Mouse (Mus musculus) neural tube, embryonic 14.5 days (tissue): ENCODE measurements at regions not wholly inside any gene's neighbourhood (a gene's known extent, or its start where the extent isn't known, plus 50 kb on each side); places are given as distances from the start of the nearest gene placed in this dataset.

Experiments used
- ATAC-seq: fragments of 200-750 bp; cut with Nextera tagmentation; 2 replicates; pipeline ENCODE4 v1.8.0; 2017; ENCODE audit warnings: low read depth, mild to moderate bottlenecking, moderate TSS enrichment, moderate library complexity
- H3K27ac ChIP-seq: fragments of 300-500 bp; sonication (generic); 2 replicates; pipeline ENCODE4 v1.5.1; 2014; ENCODE audit warnings: low read depth, mild to moderate bottlenecking, control low read depth, low read length, moderate library complexity, mixed read lengths
- H3K27me3 ChIP-seq: fragments of 300-500 bp; sonication (generic); 2 replicates; pipeline ENCODE4 v1.6.1; 2014; ENCODE audit warnings: low read length; ENCODE audit not compliant: control insufficient read depth, insufficient read depth
- H3K36me3 ChIP-seq: fragments of 300-500 bp; sonication (generic); 2 replicates; pipeline ENCODE4 v1.6.1; 2014; ENCODE audit warnings: low read length, mixed read lengths; ENCODE audit not compliant: control insufficient read depth, insufficient read depth
- H3K4me1 ChIP-seq: fragments of 300-500 bp; sonication (generic); 2 replicates; pipeline ENCODE4 v1.6.1; 2014; ENCODE audit warnings: low read length; ENCODE audit not compliant: control insufficient read depth, insufficient read depth
- H3K4me2 ChIP-seq: fragments of 300-500 bp; sonication (generic); 2 replicates; pipeline ENCODE4 v1.6.1; 2014; ENCODE audit warnings: mild to moderate bottlenecking, low read depth, low read length, control low read depth
- H3K4me3 ChIP-seq: fragments of 300-500 bp; sonication (generic); 2 replicates; pipeline ENCODE4 v1.5.1; 2014; ENCODE audit warnings: low read depth, low read length, control low read depth, mixed read lengths
- H3K9ac ChIP-seq: fragments of 300-500 bp; sonication (generic); replicated peaks from 2 replicates; pipeline ENCODE4 v1.6.1; 2014; ENCODE audit warnings: low read depth, mild to moderate bottlenecking, control low read depth, low read length, mixed read lengths
- H3K9me3 ChIP-seq: fragments of 300-500 bp; sonication (generic); 2 replicates; pipeline ENCODE4 v1.6.1; 2016; ENCODE audit warnings: low read length; ENCODE audit not compliant: control insufficient read depth
- WGBS: fragments of 180-500 bp; shearing (Covaris S2); extraction: QIAGEN DNeasy Blood & Tissue Kit; methylation state at CpG from one replicate; pipeline ENCODE4 v1.1.7; 2014; 5-methylcytosine and 5-hydroxymethylcytosine counted together

DNA sequence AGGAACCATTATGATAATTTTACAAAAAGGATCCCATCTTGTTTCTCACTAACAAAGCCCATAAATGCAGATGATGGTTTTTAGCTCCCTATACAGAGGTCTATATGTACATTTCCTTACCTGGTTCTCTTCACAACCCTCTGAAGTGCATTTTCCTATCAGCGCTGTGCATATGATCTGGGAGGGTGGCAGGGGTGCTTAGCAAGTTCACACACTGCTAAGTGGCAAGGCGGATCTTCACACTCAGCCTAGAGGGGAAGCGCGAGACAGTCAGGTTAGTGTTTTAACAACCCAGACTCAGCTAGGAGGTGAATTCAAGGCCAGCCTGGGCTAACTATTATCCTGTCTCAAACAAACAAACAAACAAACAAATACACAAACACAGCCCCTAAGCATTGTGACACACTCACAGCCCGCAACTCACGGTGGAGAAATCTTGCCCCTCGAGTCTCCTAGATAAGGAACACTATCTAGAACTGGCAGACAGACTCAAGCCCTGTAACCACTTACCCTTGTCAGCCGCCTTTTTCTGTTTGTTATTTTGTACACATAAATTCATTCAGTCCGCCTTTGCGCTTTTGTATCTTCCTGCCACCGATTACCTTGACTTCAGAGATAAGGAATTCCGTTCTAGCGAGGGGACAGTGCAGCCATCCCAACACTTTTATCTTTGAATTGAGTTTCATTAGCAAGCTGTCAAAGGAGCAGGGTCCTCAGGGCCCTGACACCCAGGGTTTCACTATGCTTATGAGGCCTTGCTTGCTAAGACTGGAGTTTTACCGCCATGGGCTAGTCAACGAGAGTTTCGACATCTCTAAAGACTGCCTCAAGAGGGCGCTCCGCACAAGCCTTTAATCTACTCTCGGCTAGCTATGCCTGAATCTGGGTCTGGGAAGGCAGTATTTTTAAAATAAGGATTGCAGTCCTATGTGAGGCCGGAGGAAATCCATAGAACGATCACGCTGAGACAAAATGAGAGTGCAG is 53.0 kb upstream of the Tiam2 start:
- Histone ChIP-seq H3K27ac (no peak overlapping the region), H3K36me3 (no peaks in the 10 kb centered on the region), H3K4me3 (no peak overlapping the region), H3K9ac (no peak overlapping the region), H3K9me3 (no peaks in the 10 kb centered on the region), H3K27me3 (no peaks in the 10 kb centered on the region), H3K4me1 (peaks cover 4% of the 10 kb centered on the region; the same call in 1 of the 2 replicates), H3K4me2 (no peak overlapping the region)
- ATAC-seq = peak; percentile 80
- 48% methylated on average over 22 of the region's 22 CpGs for WGBS

- no peak overlapping the region for H3K27ac ChIP-seq
- H3K4me2 ChIP-seq = no peak overlapping the region
- 16% methylated on average over 14 of the region's 14 CpGs for WGBS
- H3K4me3 ChIP-seq = no peak overlapping the region
- H3K36me3 ChIP-seq = no peaks in the 10 kb centered on the region
- no peaks in the 10 kb centered on the region for H3K9me3 ChIP-seq
- peak; percentile 47; the same call in 1 of the 2 replicates for ATAC-seq
- H3K27me3 ChIP-seq = no peaks in the 10 kb centered on the region
- peaks cover 4% of the 10 kb centered on the region; the same call in 1 of the 2 replicates for H3K4me1 ChIP-seq
- no peak overlapping the region for H3K9ac ChIP-seq
These were observed 51.7 kb upstream of the Tiam2 start for GRCm38 (mm10) chr17:3274449-3275285.
